Comparison of ENCODE assay signal across 10 mouse cellular contexts in the genomic region with DNA sequence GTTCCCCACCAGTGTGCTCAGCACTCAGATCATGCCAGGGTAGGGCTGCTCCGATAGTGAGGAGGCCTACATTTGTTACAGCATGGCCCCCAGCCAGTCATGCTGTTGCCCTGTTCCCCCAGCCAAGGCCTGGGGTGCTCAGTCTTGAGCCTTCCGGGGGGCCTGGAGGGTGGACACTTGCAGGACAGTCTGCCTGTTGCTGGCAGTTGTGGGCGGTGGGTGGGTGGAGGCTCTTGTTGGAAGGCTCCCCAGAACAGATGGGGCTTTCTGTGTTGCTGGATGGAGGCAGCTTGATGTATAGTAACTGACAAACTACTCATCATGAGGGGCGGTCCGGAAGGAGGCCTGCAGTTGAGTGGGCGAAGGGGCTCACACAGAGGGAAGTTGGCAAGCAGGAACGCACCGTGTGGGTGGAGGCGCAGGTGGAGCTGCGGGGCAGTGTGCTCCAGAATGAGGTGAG. TPM values are rescaled to one million over a fixed set of nuclear protein-coding genes. Genes with fewer than 3 reads are reported as not detected.
DNase-seq lines count a peak whose midpoint lies in the region; ATAC-seq lines count a peak whose summit lies in the region.
"Had no signal": no experiment of that assay in that cellular context is flagged by ENCODE, and none has a peak within 500 bp of the region (broad histone marks: within the 10 kb centered on the region; RNA-seq: fewer than 3 reads in every experiment).

No protein-coding gene starts in this region.

- ATAC-seq in intestine, embryonic 14.5 days (replicated peaks; ENCODE audit: low FRiP score, low TSS enrichment, low read depth), result 0 out of 2 replicates have a peak, but pooled peaks have one; percentile 15
- ATAC-seq in intestine, embryonic 15.5 days, result no peak
- ATAC-seq in kidney, embryonic 16.5 days (ENCODE audit: low FRiP score, low TSS enrichment), result no peak

- H3K9ac ChIP-seq in intestine, embryonic 14.5 days (ENCODE audit: low read length), result no peak overlapping the region
- no peak overlapping the region for H3K9ac ChIP-seq in intestine, embryonic 15.5 days
- no peak overlapping the region for H3K9ac ChIP-seq in kidney, embryonic 16.5 days (replicated peaks; ENCODE audit: low read length)

- no peaks in the 10 kb centered on the region for H3K9me3 ChIP-seq in intestine, embryonic 14.5 days (ENCODE audit: control insufficient read depth, low read length)
- H3K9me3 ChIP-seq in intestine, embryonic 15.5 days, result no peaks in the 10 kb centered on the region
- H3K9me3 ChIP-seq in kidney, embryonic 16.5 days (ENCODE audit: low read length), result no peaks in the 10 kb centered on the region

- no peak overlapping the region for H3K4me3 ChIP-seq in intestine, embryonic 14.5 days (ENCODE audit: low read depth, low read length)
- H3K4me3 ChIP-seq in intestine, embryonic 15.5 days (replicated peaks), result no peak overlapping the region
- no peak overlapping the region for H3K4me3 ChIP-seq in kidney, embryonic 16.5 days (ENCODE audit: low read length)
- H3K4me3 ChIP-seq: megakaryocyte, embryonic 14.5 days had no signal

- no peak for DNase-seq in intestine, embryonic 14.5 days (ENCODE audit: low spot score)
- peak; percentile 63 to 86 for DNase-seq in frontal cortex, adult 2 months (ENCODE audit: extremely low spot score in 1 of 2, low spot score in 1 of 2)
- DNase-seq in left cerebral cortex, adult 8-10 months (ENCODE audit: low spot score in 2 of 2), result peak; percentile 43 to 90
- DNase-seq in telencephalon, adult 2 months (ENCODE audit: low read depth, low spot score), result peak; percentile 79
- no peak for DNase-seq in spleen, postnatal 14 days (ENCODE audit: low spot score in 2 of 2)
- DNase-seq in adrenal gland, postnatal 10 days, result no peak

- WGBS in intestine, embryonic 14.5 days, result 31% methylated on average over 10 of the region's 10 CpGs
- WGBS in intestine, embryonic 15.5 days, result 36% methylated on average over 10 of the region's 10 CpGs
- 41% methylated on average over 9 of the region's 10 CpGs for WGBS in kidney, embryonic 16.5 days

- no peaks in the 10 kb centered on the region for H3K27me3 ChIP-seq in intestine, embryonic 14.5 days (replicated peaks; ENCODE audit: control insufficient read depth, insufficient read depth, low read length)
- H3K27me3 ChIP-seq in intestine, embryonic 15.5 days (replicated peaks), result no peaks in the 10 kb centered on the region
- H3K27me3 ChIP-seq in kidney, embryonic 16.5 days (ENCODE audit: insufficient read depth, low read length), result no peaks in the 10 kb centered on the region

- no peak overlapping the region for H3K27ac ChIP-seq in intestine, embryonic 14.5 days (ENCODE audit: low read depth)
- H3K27ac ChIP-seq in intestine, embryonic 15.5 days, result no peak overlapping the region
- H3K27ac ChIP-seq in kidney, embryonic 16.5 days (ENCODE audit: low read length), result no peak overlapping the region

- no peak overlapping the region for H3K4me2 ChIP-seq in intestine, embryonic 14.5 days (ENCODE audit: low read length)
- no peak overlapping the region; the same call in 1 of the 2 replicates for H3K4me2 ChIP-seq in intestine, embryonic 15.5 days (replicated peaks)
- H3K4me2 ChIP-seq in kidney, embryonic 16.5 days (replicated peaks; ENCODE audit: low read depth, low read length), result no peak overlapping the region

- no peaks in the 10 kb centered on the region for H3K4me1 ChIP-seq in intestine, embryonic 14.5 days (replicated peaks; ENCODE audit: control insufficient read depth, insufficient read depth, low read length)
- H3K4me1 ChIP-seq in intestine, embryonic 15.5 days (replicated peaks), result no peaks in the 10 kb centered on the region
- no peaks in the 10 kb centered on the region for H3K4me1 ChIP-seq in kidney, embryonic 16.5 days (ENCODE audit: insufficient read depth, low read length)

- no peaks in the 10 kb centered on the region for H3K36me3 ChIP-seq in intestine, embryonic 14.5 days (ENCODE audit: control insufficient read depth, insufficient read depth, low read length)
- H3K36me3 ChIP-seq in intestine, embryonic 15.5 days, result no peaks in the 10 kb centered on the region
- no peaks in the 10 kb centered on the region for H3K36me3 ChIP-seq in kidney, embryonic 16.5 days (ENCODE audit: insufficient read depth, low read length)

RNA-seq across cellular contexts. Expression of a gene that starts 21.4 kb away (rescaled TPM):
- polyA plus RNA-seq in intestine, embryonic 14.5 days (2014; fragmentation: Nextera tagmentation; extraction: Ambion mirVana), result not detected in 2 replicates
- polyA plus RNA-seq in intestine, embryonic 15.5 days (2015; fragmentation: Nextera tagmentation; extraction: Ambion mirVana), result not detected in 2 replicates
- polyA plus RNA-seq in frontal cortex, adult 2 months (2012; rRNA removed), result 0.18 TPM in 1 of 2 replicates, not detected in the other
- not detected for total RNA-seq in left cerebral cortex, adult 8-10 months (2022)
- polyA plus RNA-seq in kidney, embryonic 16.5 days (2015; fragmentation: Nextera tagmentation; extraction: Ambion mirVana), result 0.31 TPM in 1 of 2 replicates, not detected in the other
- total RNA-seq in adrenal gland, postnatal 10 days (2021), result not detected
- polyA plus RNA-seq: heart, postnatal 0 days had no signal

Comparison
In these comparisons a context has a peak if more than half of its experiments do, and no peak if none do; other contexts are left out.
1. DNase-seq: peak in frontal cortex, adult 2 months (2 of 2), left cerebral cortex, adult 8-10 months (2 of 2) and telencephalon, adult 2 months (single experiment); none in intestine, embryonic 14.5 days (single experiment), spleen, postnatal 14 days (0 of 2) and adrenal gland, postnatal 10 days (single experiment).